Mouse (Mus musculus) layer of hippocampus, adult 9-11 months (tissue): ENCODE results near the gene Vmn2r93.

Source experiments
- DNase-seq: peaks from one replicate; pipeline ENCODE4 v3.0.0; 2022

The Vmn2r93 gene

GRCm38 (mm10) chr17:18297799-18298198 lies at the start of gene Vmn2r93:
Gene Vmn2r93, plus strand, starts transcription at chr17:18298099.
- DNase-seq = no peak

GRCm38 (mm10) chr17:18277656-18278055 lies 20.2 kb upstream of the Vmn2r93 start, which contains the start of gene Vmn2r94:
Gene Vmn2r94, minus strand, starts transcription at chr17:18277756.
- DNase-seq = no peak

- DNase-seq = no peak
Observed at GRCm38 (mm10) chr17:18323031-18323430, 25.1 kb downstream of the Vmn2r93 start.

DNA sequence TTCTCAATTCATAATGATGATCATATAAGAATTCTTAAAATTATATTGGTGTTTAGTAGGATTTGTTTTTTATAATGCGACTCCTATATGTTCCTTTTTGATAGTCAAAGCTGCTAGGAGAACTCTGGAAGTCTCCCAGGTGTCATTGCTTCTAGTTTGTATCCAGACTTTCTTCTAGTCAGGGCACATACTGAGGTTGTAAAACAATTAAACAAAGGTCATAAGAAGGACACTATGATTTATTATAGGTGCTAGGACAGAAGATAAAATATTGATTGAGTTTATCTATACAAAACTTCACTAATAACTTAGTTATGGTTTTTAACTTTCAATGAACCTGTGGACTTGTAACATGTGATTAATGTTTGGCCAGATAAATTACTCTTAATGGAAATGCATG lies 62.1 kb downstream of the Vmn2r93 start:
- DNase-seq = no peak

DNA sequence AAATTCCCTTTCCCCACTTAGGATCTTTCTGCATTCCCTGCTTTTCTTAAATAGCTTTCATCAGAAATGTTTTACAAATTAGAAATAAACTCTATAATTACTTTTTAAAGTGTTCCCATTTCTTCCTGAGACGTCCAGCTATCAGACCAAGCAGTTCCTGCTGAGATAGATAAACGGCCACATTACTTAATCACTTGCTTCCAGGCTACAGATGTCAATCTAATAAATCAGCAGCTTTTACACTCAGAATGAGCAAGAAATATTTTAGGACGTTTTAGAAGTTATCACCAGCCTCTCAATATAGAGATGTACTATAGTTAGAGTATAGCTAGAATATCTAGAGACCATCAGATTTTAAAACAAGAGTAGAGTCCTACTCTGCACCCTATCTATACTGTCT lies 62.7 kb downstream of the Vmn2r93 start:
- DNase-seq = no peak
